ENCODE assay signal across 15 mouse cellular contexts in genomic region chr10:39671451-39671850, GRCm38 (mm10).
"Had no signal": no experiment of that assay in that cellular context is flagged by ENCODE, and none has a peak within 500 bp of the region (broad histone marks: within the 10 kb centered on the region; RNA-seq: fewer than 3 reads in every experiment).

No protein-coding gene starts in this region.

- H3K27ac ChIP-seq: kidney, embryonic 15.5 days; limb, embryonic 15.5 days; liver, embryonic 12.5 days; midbrain, embryonic 10.5 days; stomach, embryonic 15.5 days had no signal

- DNase-seq: kidney, postnatal 14 days; layer of hippocampus, postnatal 36 days; lung, embryonic 14.5 days; lung, postnatal 10 days; lung, postnatal 4 days; retina, postnatal 1 day; right cerebral cortex, postnatal 4 days; thymus, adult 2 months; thymus, postnatal 25 days had no signal

- H3K4me1 ChIP-seq: liver, embryonic 12.5 days had no signal

- H3K36me3 ChIP-seq: liver, embryonic 12.5 days; midbrain, embryonic 15.5 days; stomach, embryonic 15.5 days had no signal

- H3K27me3 ChIP-seq: kidney, embryonic 15.5 days; limb, embryonic 15.5 days; liver, embryonic 12.5 days; midbrain, embryonic 15.5 days; stomach, embryonic 15.5 days had no signal

- H3K9ac ChIP-seq: kidney, embryonic 15.5 days; limb, embryonic 15.5 days; liver, embryonic 12.5 days; lung, embryonic 14.5 days; midbrain, embryonic 15.5 days; stomach, embryonic 15.5 days had no signal

- H3K4me3 ChIP-seq: kidney, embryonic 15.5 days; limb, embryonic 15.5 days; liver, embryonic 12.5 days; midbrain, embryonic 10.5 days; midbrain, embryonic 15.5 days; stomach, embryonic 15.5 days had no signal
